Mouse (Mus musculus) lung, postnatal 36 days (tissue): ENCODE results near the gene Frem3.

Experiments
- DNase-seq: peaks from one replicate; pipeline ENCODE4 v3.0.0; 2022; ENCODE audit warnings: mixed read lengths

The Frem3 gene

DNA sequence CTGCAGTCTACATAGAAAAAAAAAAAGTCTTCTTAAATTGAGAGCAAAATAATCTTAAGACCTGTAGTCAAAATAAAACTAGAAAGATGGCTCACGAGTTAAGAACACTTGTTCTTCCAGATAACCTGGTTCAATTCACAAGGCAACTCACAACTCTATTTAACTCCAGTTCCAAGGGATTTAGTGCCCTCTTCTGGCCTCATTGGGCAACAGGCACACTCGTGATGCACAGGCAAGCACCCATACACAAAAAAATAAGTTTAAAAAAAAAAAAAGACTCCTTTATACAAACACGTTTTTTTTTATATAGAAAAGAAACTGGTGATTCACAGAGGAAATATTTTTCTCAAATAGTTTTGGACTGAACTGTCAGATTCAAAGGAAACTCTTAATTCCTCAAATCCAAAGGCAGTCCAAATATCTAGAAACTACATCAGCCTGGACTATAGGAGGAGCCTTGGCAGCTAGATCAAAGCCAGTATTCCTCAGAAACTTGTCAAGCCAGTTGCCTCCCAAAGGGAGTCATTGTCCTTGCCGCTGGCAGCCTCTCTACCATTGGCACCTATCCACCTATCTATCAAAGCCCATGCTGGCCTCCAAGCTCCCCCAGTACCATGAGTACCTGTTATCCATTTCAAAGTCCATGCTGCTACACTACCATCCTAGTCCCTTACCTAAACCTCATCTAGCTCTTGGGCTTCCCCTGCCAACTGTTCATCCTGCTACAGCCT, 100.0 kb downstream of the Frem3 start:
- DNase-seq = peak; percentile 14

GRCm38 (mm10) chr8:80714461-80714860, 103.6 kb downstream of the Frem3 start:
- DNase-seq = no peak

DNA sequence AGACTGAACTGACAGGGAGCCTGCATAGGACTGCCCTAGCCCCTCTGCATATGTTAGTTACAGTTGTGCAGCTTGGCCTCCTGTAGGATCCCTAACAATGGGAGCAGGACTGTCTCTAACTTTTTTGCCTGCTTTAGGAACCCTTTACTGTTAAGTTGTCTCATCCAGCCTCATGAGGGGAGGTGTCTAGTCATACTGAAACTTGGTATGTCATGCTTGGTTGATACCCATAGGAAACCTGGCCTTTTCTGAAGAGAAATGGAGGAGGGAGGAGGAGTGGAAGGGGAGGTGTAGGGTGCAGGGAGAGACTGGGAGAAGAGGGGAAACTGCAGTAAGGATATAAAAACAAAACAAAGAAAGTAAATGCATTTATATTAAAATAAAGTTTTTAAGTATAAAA, 121.4 kb downstream of the Frem3 start:
- no peak for DNase-seq

DNA sequence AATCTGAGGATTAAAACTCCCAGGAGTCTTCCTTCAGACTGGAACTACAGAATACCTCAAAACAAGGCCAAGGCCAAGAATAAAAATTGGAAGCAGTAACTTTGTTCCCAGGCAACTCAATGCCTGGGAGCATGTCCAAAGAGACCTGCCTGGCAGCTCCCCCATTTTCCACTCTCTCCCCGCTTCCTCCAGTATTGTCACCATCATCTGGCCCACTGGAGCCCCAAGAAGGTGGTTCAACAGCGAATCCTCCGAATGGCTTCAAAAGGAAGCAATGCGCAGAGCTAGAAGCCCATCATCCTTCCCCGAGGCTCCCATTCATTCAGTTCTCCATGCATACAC, 127.1 kb downstream of the Frem3 start:
- DNase-seq = no peak

DNA sequence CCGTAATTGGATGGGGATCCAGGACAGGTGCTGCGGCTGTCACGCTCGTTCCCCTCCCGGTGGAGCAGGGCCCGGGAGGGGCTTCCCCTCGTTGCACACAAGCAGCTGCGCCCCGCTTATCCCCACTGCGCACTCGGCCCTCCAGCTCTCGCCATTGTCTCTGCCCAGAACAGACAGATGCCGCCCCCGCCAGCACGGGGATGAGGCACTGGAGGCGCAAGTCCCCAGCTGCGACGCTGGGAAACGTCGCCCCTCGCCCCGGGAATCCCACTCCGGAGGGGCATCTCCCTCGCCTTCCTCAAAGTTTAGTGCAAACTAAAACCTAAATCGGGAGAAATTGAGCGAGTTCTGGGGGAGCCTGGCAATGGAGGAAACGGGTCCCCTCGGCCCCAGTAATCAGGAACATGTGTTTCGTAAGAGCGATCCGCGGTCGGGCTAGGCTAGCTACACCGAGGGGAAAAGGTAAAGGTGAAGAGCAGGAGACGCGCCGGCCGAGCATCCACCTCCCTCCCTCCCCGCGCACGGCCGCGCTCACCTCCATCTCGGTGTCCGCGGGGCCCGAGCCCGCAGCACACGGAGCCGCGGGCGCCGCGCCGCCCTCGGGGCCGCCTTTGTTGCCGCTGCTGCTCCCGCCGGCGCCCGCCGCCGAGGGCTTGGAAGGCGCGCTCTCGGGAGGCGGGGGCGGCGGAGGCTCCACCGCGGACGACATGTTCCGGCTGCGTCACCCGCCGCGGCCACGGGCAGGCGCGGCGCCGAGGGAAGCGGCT, 127.7 kb downstream of the Frem3 start:
- peak; percentile 16 for DNase-seq

- peak; percentile 95 for DNase-seq
Measured at GRCm38 (mm10) chr8:80739155-80739924, 128.5 kb downstream of the Frem3 start, which contains the start of gene Smarca5. Gene Smarca5 (minus strand): TSS chr8:80739497.

GRCm38 (mm10) chr8:80739932-80740331, 129.1 kb downstream of the Frem3 start:
- DNase-seq = no peak
